Comparison of ENCODE assay signal across 9 mouse cellular contexts in genomic region chr3:142475913-142476312, GRCm38 (mm10). TPM values are rescaled to one million over a fixed set of nuclear protein-coding genes. Genes with fewer than 3 reads are reported as not detected.
DNase-seq lines count a peak whose midpoint lies in the region; ATAC-seq and TF ChIP-seq lines count a peak whose summit lies in the region.
"Had no signal": no experiment of that assay in that cellular context is flagged by ENCODE, and none has a peak within 500 bp of the region (broad histone marks: within the 10 kb centered on the region; RNA-seq: fewer than 3 reads in every experiment).

No protein-coding gene starts in this region.

- H3K4me2 ChIP-seq in kidney, embryonic 16.5 days (replicated peaks; ENCODE audit: low read depth, low read length) = no peak overlapping the region
- no peak overlapping the region for H3K4me2 ChIP-seq in heart, postnatal 0 days (ENCODE audit: low read depth, low read length)
- no peak overlapping the region for H3K4me2 ChIP-seq in midbrain, embryonic 14.5 days (ENCODE audit: low read length)
- H3K4me2 ChIP-seq: embryonic facial prominence, embryonic 15.5 days had no signal

- ATAC-seq in kidney, embryonic 16.5 days (ENCODE audit: low FRiP score, low TSS enrichment) = no peak
- no peak; the same call in 1 of the 2 replicates for ATAC-seq in heart, postnatal 0 days (ENCODE audit: insufficient read depth, low read depth)
- no peak for ATAC-seq in midbrain, embryonic 14.5 days (ENCODE audit: low FRiP score, low TSS enrichment)

- peak; percentile 79 for TF ChIP-seq CTCF in heart, postnatal 0 days (IDR thresholded peaks at IDR 0.05; ENCODE audit: low read depth)

- no peak overlapping the region for H3K27ac ChIP-seq in kidney, embryonic 16.5 days (ENCODE audit: low read length)
- H3K27ac ChIP-seq in heart, postnatal 0 days (ENCODE audit: low read depth) = no peak overlapping the region
- H3K27ac ChIP-seq in midbrain, embryonic 14.5 days (replicated peaks; ENCODE audit: low read depth, low read length) = no peak overlapping the region
- H3K27ac ChIP-seq: embryonic facial prominence, embryonic 15.5 days had no signal

- 20% methylated on average over 4 of the region's 4 CpGs for WGBS in kidney, embryonic 16.5 days
- WGBS in heart, postnatal 0 days = 14% methylated on average over 4 of the region's 4 CpGs
- 20% methylated on average over 4 of the region's 4 CpGs for WGBS in midbrain, embryonic 14.5 days

- H3K9me3 ChIP-seq in kidney, embryonic 16.5 days (ENCODE audit: low read length) = peaks cover 2% of the 10 kb centered on the region; the same call in 1 of the 2 replicates
- H3K9me3 ChIP-seq in heart, postnatal 0 days (replicated peaks; ENCODE audit: control insufficient read depth, low read length) = no peaks in the 10 kb centered on the region
- H3K9me3 ChIP-seq in midbrain, embryonic 14.5 days (ENCODE audit: control insufficient read depth, low read length) = 0 out of 2 replicates have a peak, but pooled peaks cover 5% of the 10 kb centered on the region
- H3K9me3 ChIP-seq: embryonic facial prominence, embryonic 15.5 days had no signal

- H3K4me1 ChIP-seq in kidney, embryonic 16.5 days (ENCODE audit: insufficient read depth, low read length) = no peaks in the 10 kb centered on the region
- H3K4me1 ChIP-seq in heart, postnatal 0 days (ENCODE audit: control insufficient read depth, insufficient read depth) = no peaks in the 10 kb centered on the region
- H3K4me1 ChIP-seq in midbrain, embryonic 14.5 days (ENCODE audit: control insufficient read depth, insufficient read depth, low read length) = no peaks in the 10 kb centered on the region
- H3K4me1 ChIP-seq: embryonic facial prominence, embryonic 15.5 days had no signal

- H3K9ac ChIP-seq in kidney, embryonic 16.5 days (replicated peaks; ENCODE audit: low read length) = no peak overlapping the region
- no peak overlapping the region for H3K9ac ChIP-seq in heart, postnatal 0 days (replicated peaks; ENCODE audit: low read depth, low read length)
- no peak overlapping the region for H3K9ac ChIP-seq in midbrain, embryonic 14.5 days (replicated peaks; ENCODE audit: low read length)
- H3K9ac ChIP-seq: embryonic facial prominence, embryonic 15.5 days had no signal

- peak; percentile 44 for DNase-seq in kidney, adult 11 months
- DNase-seq in MN1 (ENCODE audit: low spot score) = peak; percentile 53
- DNase-seq in cerebellum, postnatal 4 days (ENCODE audit: low spot score in 2 of 2) = peak; percentile 36 to 68
- peak; percentile 63 for DNase-seq in heart, postnatal 0 days (ENCODE audit: low spot score)
- peak; percentile 49 to 83 for DNase-seq in layer of hippocampus, postnatal 25 days (ENCODE audit: extremely low spot score in 1 of 2, low spot score in 1 of 2)
- peak; percentile 85 for DNase-seq in midbrain, embryonic 14.5 days
- peak; percentile 17 to 56 for DNase-seq in thymus, postnatal 10 days (ENCODE audit: low spot score in 2 of 2)

- no peak for TF ChIP-seq EP300 in heart, postnatal 0 days (IDR thresholded peaks at IDR 0.05; ENCODE audit: low read depth)

- no peaks in the 10 kb centered on the region for H3K27me3 ChIP-seq in kidney, embryonic 16.5 days (ENCODE audit: insufficient read depth, low read length)
- H3K27me3 ChIP-seq in heart, postnatal 0 days (ENCODE audit: control insufficient read depth, insufficient read depth, low read length) = no peaks in the 10 kb centered on the region
- no peaks in the 10 kb centered on the region for H3K27me3 ChIP-seq in midbrain, embryonic 14.5 days (ENCODE audit: control insufficient read depth, insufficient read depth, low read length)
- H3K27me3 ChIP-seq: embryonic facial prominence, embryonic 15.5 days had no signal

- H3K36me3 ChIP-seq in kidney, embryonic 16.5 days (ENCODE audit: insufficient read depth, low read length) = no peaks in the 10 kb centered on the region
- H3K36me3 ChIP-seq in heart, postnatal 0 days (replicated peaks; ENCODE audit: control insufficient read depth, insufficient read depth, low read length) = no peaks in the 10 kb centered on the region
- H3K36me3 ChIP-seq in midbrain, embryonic 14.5 days (ENCODE audit: control insufficient read depth, insufficient read depth, low read length) = no peaks in the 10 kb centered on the region
- H3K36me3 ChIP-seq: embryonic facial prominence, embryonic 15.5 days had no signal

- no peak overlapping the region for H3K4me3 ChIP-seq in kidney, embryonic 16.5 days (ENCODE audit: low read length)
- H3K4me3 ChIP-seq in heart, postnatal 0 days (ENCODE audit: low read depth, low read length) = no peak overlapping the region
- H3K4me3 ChIP-seq in midbrain, embryonic 14.5 days (replicated peaks; ENCODE audit: low read depth, low read length) = no peak overlapping the region
- H3K4me3 ChIP-seq: embryonic facial prominence, embryonic 15.5 days had no signal

RNA-seq across cellular contexts. Expression of gene Gbp5, which starts 17.9 kb away (rescaled TPM):
- 0.05 TPM in 1 of 2 replicates, not detected in the other for polyA plus RNA-seq in kidney, embryonic 16.5 days (2015; fragmentation: Nextera tagmentation; extraction: Ambion mirVana)
- 1.6 and 4.4 TPM in 2 replicates for total RNA-seq in heart, postnatal 0 days (2014; rRNA removed; ENCODE audit: low replicate concordance)
- 0.33 and 0.44 TPM in 2 replicates for polyA plus RNA-seq in heart, postnatal 0 days (2015; fragmentation: Nextera tagmentation; extraction: Ambion mirVana)
- total RNA-seq in layer of hippocampus, postnatal 25 days (2021) = 1 to 10 TPM; 1.0 to 1.2 TPM
- polyA plus RNA-seq in midbrain, embryonic 14.5 days (2014; fragmentation: Nextera tagmentation; extraction: Ambion mirVana) = 0.26 TPM in 1 of 2 replicates, not detected in the other

RNA-seq across cellular contexts. Expression of gene Gbp7, which starts 54.2 kb away (rescaled TPM):
- polyA plus RNA-seq in kidney, embryonic 16.5 days (2015; fragmentation: Nextera tagmentation; extraction: Ambion mirVana) = 2.5 and 3.1 TPM in 2 replicates
- total RNA-seq in heart, postnatal 0 days (2014; rRNA removed; ENCODE audit: low replicate concordance) = 5.4 and 6.0 TPM in 2 replicates
- 5.3 and 5.4 TPM in 2 replicates for polyA plus RNA-seq in heart, postnatal 0 days (2015; fragmentation: Nextera tagmentation; extraction: Ambion mirVana)
- 1 to 10 TPM; 2.2 TPM for total RNA-seq in layer of hippocampus, postnatal 25 days (2021)
- polyA plus RNA-seq in midbrain, embryonic 14.5 days (2014; fragmentation: Nextera tagmentation; extraction: Ambion mirVana) = 0.78 and 2.9 TPM in 2 replicates
